Mouse (Mus musculus) neutrophil, adult 5-6 weeks (primary cell): ENCODE data around the gene Ncln. TPM values are rescaled to one million over a fixed set of nuclear protein-coding genes. Genes with fewer than 3 reads are reported as not detected.

ENCODE experiments used
- ATAC-seq: fragments of 151-379, 151-347 bp; 2 replicates; pipeline ENCODE4 v1.8.0; 2017; ENCODE audit warnings: mild to moderate bottlenecking, moderate TSS enrichment; ENCODE audit not compliant: insufficient number of reproducible peaks, poor library complexity, low FRiP score, severe bottlenecking; ENCODE audit errors: extremely low read depth
- total RNA-seq: library from RNA; stranded (forward); fragments of 200-1000 nt; gene quantifications from 2 replicates; pipeline ENCODE4 v1.2.3, GENCODE M21; 2017

The Ncln gene
- total RNA-seq, 1 experiment from 2014 or later: 149 TPM

DNA sequence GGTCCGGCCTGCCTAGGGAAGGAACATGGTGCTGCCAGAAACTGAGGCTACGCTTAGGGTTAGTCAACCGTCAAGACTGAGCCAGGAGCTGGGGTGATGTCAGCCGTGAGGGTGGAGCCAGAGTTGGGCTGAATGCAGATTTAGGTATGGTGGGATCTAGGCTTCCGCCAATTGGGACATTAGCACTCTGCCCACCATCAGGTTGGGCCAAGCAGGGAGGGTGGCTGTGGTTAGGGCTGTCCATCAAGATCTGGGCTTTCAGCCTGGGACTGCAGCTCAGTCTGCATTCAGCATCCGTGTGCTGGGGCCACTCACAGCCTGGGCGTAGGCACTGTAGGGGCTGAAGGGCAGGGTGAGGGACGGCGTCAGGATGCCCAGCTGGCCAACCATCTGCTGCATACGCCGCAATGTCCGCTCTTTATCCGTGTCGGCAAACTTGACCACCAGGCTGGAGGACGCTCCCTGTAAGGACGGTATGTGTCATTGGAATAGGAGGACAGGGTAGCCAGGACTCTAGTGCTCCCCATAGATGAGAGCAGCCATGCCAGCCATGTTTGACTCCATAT is 28.4 kb downstream of the Ncln start:
- ATAC-seq: no peak

DNA sequence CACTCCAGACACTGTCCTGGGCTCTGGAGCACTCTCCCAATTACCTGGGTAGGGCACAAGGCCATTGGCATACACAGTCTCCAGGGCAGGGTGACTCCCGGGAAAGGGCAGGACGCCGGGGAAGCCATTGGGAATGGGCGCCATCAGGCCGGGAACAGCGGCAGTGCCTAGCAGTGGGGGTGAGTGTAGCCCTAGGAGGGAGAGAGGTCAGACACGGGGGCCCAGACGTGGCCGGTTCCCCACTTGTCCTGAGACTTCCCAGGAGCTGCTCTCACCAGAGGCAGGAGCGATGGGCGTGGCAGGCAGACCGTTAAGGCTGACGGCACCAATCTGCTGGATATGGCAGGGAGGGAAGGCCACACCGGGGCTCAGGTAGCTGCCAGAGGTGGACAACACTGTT is 29.3 kb downstream of the Ncln start:
- ATAC-seq: no peak

DNA sequence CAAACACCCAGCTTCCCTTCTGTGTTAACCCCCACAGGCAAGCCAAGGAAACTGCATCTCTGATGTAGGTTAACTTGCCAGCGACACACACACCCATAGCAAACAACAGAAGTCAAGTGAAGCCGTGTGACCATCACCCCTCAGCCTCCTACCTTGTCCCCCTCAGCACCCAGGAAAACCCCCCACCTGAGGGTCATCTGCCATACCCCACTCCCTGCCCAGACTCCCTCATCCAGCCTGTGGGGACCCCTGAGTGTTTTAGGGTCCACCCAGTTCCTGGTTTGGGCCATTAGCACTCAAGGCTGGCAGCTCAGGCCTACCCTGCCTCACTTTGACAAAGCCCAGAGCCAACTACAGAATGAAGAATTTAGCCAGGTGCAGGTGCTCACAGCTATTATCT is 30.1 kb downstream of the Ncln start:
- ATAC-seq: no peak

DNA sequence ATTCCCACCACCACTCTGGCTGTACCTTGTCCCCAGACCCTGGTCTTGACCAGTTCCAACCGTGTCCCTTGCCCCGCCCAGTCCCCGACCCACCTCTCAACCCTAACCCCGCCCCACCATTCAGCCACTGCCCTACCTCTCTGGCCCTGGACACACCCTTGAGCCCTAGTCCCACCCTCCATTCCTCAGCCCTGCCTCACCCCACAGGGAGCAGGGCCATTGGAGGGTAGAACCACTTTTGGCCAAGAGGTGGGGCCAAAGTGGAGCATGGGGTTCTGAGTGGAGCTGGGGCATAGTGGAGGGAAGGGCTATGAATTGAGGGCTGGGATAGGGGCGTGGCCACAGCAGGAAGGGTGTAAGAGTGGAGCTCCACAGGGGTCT is 30.9 kb downstream of the Ncln start:
- no peak for ATAC-seq

DNA sequence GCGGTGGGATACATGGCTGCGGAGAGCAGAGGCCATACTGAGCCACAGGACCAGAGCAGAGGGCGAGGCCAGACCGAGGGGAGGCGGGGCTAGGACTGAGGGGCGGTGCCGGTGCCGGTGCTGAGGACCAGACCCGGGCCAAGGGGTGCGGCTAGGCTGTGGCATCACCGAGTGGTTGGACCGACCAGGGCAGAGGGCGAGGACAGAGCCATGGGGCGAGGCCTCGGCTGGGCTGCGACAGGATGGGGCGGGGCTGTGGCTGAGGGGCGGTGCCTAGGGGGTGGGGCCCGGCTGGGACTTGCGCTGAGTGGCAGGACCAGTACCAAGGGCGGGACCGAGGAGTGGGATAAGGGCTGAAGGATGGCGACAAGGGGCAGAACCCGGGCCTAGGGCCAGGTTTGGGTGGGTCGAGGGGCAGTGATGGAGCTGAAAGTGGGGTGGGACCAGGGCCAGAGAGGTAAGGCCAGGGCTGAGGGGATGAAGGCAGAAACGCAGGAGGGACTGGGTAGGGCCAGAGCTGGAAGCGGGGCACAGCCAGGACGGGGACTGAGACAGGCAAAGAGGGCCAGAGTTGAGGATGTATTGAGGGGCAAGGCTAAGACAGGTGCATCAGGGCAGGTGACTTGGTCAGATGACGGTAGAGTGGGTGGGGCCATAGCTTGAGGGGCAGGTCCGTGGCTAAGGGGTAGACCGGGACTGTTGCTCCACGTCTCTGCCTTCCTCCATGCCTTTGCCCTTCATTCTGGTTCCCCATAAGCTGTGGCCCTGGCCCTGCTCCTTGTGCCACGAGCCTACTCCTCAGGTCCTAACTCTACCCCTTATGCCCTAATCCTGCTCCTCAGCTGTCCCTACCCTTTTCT is 31.6 kb downstream of the Ncln start:
- no peak for ATAC-seq

DNA sequence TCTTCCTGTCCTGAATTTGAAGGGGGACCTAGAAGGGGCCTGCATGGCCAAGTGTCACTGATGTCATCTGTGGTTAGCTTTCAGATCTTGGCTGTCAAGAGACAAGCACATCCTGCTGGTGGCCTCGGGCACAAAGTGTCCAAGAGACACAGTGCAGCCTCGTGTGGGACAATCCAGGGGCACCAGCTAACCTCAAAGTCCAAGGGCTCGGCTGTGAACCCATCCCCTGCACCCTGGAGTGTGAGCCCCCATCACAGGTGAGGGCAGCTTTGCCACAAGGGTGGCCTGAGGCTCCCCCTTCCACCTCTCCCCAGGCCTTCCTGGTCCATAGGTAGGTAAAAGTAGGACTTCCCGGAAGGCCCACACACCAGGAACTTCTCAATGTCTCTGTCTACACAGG is 32.7 kb downstream of the Ncln start:
- ATAC-seq: no peak

DNA sequence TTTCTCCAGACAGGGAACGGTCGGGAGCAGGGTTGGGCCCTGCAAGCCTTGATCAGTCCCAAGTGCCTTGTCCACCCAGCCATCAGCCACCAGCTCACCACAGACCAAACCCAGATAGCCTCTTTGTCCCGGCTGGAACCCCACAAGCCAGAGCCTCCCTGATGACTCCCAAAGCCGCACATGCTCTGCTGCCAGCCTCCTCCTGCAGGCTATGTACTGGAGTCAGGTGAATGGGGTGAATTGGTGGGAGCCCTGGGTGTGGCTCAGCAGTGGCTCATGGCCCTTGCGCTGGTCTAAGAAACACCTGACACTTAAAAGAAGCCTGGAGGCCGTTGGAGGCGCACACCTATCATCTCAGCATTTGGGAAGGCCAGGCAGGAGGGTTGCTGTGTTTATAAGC is 33.3 kb downstream of the Ncln start:
- no peak for ATAC-seq

DNA sequence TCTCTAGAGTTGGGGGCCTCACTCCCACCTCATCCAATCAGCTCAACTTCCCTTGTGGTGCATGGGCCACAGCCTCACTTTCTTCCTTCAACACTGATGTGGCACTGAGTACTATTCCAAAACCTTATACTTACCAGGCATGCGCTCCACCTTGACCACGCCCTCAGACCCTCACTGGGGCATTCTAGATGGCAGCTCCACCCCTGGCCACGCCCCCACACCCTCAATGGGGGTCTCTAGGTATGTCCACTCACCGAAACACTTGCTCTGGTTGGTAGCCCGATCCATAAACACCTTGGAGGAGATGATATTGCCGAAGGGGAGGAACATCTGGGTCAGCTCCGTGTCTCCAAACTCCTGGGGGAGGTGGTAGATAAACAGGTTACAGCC is 33.8 kb downstream of the Ncln start:
- no peak for ATAC-seq

DNA sequence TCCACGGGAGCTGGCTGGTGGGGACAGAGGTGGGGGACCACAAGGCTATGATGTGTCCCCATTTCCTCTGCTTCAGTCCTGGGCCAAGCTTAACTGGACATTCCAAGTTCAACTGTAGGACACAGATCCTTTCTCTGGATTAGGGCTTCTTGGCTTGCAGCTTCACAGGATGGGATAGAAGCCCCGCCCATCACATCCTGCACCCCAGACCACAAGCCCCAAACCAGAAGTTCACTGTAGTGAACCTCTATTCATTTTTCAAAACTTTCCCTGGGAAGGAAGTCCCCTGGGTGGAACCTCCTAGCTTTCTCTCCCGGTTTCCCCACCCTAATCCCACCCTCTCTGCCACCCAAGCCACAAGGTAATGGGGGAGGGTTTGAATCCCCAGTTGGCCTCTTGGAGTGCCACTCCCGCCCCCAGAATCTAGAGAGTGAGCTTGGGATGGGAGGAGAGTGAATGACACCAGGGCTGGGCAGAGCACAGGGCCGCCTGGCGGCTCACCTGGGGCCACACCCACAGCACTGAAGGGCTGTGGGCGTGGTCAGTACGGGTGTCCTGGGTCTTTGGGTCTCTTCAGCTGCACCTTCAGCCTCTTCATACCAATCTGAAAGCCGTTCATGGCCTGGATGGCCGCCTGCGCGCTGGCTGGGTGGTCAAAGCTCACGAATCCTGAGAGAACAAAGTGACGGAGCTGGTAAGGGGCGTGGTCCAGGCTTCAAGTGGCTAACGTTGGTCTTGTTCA is 34.3 kb downstream of the Ncln start:
- ATAC-seq: no peak

DNA sequence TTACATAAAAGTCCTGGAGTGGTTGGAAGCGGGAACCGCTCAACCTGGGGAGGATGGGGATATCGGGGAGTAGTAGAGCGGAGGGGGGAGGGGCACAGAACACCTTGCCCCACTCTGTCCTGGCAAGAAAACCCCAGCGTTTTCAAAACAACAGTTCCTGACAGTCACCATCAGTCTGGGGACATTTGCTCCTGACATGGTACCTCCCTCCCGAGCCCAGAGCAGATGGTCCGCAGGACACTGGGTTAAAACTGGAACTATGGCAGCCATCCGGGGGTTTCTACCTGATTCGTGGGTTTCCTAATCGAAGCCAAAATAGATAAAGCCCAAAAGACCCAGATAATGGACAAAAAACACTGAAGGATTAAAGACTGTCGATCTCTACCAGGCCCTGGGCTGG is 35.2 kb downstream of the Ncln start:
- no peak for ATAC-seq

DNA sequence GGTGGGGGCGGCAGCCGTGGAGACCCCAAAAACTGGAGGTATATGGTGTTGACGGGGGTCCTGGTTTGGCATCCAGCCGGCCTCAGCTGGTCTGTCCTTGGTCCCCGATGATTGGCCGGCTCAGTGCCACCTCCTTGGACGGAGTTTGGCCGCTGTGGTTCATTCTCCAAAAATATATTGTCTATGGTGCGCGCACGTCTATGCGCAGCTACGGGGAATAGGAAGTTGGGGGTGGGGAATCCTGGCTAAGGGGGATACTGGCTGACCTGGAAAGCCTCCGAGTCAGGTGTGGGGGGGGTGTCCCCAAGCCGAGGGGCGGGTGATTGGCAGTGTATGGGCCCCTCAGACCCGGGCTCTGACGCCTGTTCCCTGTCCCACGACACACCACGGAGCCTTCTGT is 35.7 kb downstream of the Ncln start:
- no peak for ATAC-seq

DNA sequence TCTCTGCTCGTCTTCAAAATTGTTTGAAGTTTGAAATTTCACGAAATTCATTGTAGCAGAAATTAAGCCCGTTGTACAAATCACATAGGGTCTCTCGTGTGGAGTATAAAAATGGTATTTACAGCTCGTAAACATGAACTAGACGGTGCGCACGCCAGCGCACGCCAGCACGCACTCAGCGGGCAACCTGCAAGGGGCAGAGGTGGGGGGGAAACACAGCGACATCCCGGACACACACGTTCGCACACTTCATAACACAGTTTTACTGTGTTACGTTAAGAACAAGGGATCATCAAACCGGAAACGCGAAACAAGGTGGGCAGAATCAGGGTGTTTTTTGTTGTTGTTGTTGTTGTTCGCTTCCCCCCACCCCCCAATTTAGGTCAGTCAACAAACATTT is 36.8 kb downstream of the Ncln start:
- ATAC-seq: no peak

DNA sequence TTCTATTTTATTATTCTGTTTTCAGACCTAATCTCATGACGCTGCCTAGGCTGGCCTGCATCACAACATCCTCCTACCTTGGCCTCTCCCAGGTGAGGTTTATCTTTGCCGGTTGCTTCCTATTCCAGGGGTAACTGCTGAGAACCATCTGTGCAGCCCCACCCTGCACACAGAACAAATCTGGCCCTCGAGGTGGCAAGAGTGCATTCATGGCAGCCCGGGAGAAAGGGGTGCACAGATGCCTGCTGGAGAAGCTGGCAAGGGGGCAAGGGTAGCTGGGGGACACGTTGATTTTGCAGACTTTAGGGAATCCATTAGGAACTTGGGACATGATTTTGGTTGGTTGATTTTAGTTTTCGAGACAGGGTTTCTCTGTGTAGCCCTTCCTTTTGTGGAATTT is 37.9 kb downstream of the Ncln start:
- no peak for ATAC-seq

DNA sequence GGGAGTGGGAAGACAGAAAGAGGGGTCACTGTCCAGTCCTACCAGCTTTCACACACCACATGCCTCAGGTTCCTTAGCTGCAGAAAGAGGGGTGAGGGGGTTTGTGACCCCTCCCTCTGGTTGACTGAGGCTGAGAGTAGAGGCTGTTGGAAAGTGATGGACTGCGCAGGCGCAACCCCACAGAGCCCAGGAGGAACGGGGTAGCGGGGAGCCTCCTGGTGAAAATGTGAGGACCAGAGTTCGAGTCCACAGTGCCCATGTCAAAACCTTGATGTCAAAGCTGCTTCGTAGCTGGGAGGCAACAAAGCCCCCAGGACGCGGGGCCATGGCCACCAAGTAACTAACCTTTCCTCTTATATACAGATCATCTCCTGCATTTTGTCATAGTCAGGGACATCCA is 38.6 kb downstream of the Ncln start:
- ATAC-seq: no peak

DNA sequence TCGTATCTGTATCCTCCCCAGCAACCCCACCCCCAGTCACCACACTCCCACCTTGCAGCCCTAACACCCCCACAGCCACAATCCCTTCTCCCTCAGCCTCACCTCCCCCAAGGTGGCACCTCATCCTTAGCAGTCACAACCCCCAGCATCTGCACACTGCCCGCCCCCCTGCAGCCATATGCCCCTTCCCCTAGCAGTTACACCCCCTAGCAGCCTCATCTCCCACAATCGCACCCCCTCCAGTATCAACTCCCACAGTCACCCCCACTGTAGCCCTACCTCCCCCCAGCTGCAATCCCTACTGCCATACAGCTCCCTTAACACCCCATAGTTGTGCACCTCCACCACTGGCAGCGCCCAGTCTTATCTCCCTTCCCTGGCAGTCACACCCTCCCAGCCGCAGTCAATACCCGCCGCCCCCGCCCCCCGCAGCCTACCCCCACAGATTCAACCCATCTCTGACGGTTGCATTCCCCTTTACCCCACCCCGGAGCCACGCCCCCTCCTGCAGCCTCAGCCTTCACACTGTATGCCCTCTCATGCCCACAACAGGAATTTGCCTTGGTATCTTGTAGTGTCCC is 39.1 kb downstream of the Ncln start:
- no peak for ATAC-seq

DNA sequence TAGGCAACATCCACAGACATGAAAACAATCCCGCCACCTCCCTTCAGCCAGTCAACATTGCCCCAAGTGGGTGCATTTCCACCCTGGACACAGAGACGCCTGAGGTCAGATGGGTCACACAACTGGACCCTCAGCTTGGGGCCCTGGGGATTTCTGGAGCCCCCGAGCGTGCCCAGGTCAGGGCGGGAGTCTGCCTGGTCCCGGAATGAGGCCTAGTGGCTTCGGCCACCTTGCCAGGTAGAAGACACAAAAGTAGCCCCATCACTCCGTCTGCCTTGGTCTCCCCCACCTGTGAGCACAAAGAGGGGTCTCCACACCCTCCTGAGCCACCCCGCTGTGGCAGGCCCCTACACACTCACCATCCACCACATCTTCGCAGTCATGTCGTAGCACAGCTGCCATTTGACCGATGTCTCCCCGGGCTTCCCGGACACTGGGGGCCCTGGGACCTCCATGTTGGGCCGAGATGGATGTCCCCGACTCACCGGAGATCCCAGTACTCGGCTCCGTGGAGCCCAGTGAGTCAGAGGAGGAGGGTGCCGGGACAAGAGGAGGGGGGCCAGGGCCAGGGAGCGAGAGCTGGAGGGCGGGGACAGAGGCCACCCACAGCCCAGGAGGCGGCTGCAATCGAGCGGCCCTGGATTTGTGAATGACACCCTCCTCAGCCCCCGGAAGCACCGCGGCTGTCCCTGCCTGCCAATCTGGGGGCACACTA is 40.9 kb downstream of the Ncln start, which contains the start of gene Nfic:
Gene Nfic (minus strand): TSS at position 455 of the 715 bp plus-strand sequence.
- no peak for ATAC-seq

DNA sequence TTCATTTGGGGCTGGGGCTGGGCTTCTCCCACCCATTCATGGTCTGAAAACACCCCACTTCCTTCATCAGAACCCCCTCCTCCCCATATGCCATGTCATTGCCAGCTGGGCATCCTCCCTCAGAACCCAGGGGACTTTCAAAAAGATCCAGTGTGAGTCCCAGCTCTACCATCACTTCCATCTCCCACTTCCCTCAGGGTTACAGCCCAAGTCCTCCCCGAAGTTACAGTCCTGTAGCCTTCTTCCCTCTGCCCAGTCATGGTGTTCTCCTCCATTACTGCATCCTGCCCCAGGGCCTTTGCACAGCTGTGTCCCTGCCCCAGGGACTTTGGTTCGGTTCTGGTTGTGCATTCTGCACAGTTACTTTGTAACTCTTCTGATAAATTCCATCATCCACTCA is 42.1 kb downstream of the Ncln start:
- no peak for ATAC-seq

DNA sequence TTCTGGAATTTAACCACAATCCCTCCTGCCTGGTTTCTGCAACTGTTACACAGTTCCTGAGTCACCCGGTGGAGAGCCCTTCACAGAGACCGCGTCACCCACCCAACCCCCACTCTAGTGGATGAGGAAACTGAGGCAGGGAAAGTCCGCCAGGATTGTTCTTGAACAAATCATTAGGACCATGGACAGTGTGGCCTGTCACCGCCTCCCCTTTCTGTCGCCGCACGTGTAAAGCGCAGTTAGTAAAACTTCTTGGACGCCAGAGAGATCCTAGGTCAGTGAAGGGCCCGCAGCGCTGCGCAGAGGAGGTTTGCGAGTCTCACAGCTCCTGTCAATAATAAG is 43.3 kb downstream of the Ncln start:
- ATAC-seq: no peak

DNA sequence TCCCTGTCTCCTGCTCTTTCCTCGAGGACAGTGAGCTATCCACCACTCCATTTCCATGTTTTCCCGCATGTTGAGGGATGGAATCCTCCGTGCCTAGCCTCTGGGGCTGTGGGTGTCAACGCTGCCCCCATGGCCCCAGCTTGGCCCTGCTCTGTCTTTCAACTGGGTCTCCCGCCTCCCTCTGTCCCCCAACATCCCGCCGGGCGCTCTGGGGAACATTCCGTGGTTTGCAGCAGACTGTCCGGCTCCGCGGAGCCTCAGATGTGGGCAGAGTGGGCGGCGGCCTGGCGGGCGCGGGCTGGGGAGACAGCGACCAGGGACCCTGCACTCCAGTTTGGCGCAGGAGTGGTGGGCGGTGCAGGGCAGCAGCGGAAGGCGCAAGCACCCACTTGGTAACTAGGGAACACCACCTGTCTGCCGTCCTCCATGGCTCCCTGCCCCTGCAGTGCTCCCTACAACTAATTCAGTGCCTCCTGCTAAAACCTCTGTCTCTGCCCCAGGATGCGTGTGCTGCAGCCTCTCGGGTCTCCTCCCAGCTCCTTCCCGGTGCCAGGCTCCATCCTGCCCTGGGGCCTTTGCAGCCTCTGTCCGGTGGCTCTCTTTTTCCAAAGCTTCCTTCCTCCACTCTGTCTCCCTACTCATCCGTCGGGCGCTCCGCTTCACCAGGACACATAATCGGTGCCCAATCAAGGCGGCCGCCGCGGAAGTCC is 43.8 kb downstream of the Ncln start:
- ATAC-seq: no peak
